Mouse (Mus musculus): ENCODE results near the gene Ankub1. TPM values are rescaled to one million over a fixed set of nuclear protein-coding genes. Genes with fewer than 3 reads are reported as not detected.

The Ankub1 gene
- not detected in 2 replicates for polyA plus RNA-seq (2011; ENCODE audit: insufficient read depth, insufficient read length, low read depth, missing spikeins)

- Histone ChIP-seq H3K27me3 (ENCODE audit: control insufficient read depth, insufficient read depth, low read length, poor library complexity, severe bottlenecking) (peaks cover 2% of the 10 kb centered on the region; the same call in 1 of the 2 replicates), H3K4me1 (ENCODE audit: control insufficient read depth, insufficient read depth, low read length) (no peaks in the 10 kb centered on the region), H3K4me3 (ENCODE audit: low read depth, low read length) (no peak within 1 kb of the TSS), H3K27ac (ENCODE audit: insufficient read depth, low read length) (no peak within 1 kb of the TSS), H3K36me3 (ENCODE audit: control insufficient read depth, insufficient read depth, low read length, poor library complexity, severe bottlenecking) (no peaks in the 10 kb centered on the region), H3K9ac (ENCODE audit: low read depth, poor library complexity, severe bottlenecking) (no peak within 1 kb of the TSS), H3K9me3 (replicated peaks; ENCODE audit: control insufficient read depth, insufficient read depth, low read length, poor library complexity, severe bottlenecking) (peaks cover 2% of the 10 kb centered on the region)
- no peak for TF ChIP-seq CTCF (IDR thresholded peaks at IDR 0.05; ENCODE audit: low read depth, low read length)
- TF ChIP-seq EP300 (IDR thresholded peaks at IDR 0.05; ENCODE audit: insufficient read depth, low read depth, low read length): no peak
- TF ChIP-seq POLR2A (IDR thresholded peaks at IDR 0.05; ENCODE audit: insufficient read depth, low read length): no peak
Observed at GRCm38 (mm10) chr3:57692719-57693118, at the start of gene Ankub1. Gene Ankub1 (minus strand): TSS chr3:57692799.

- Histone ChIP-seq H3K9me3 (replicated peaks; ENCODE audit: control insufficient read depth, insufficient read depth, low read length, poor library complexity, severe bottlenecking) (no peaks in the 10 kb centered on the region), H3K27ac (ENCODE audit: insufficient read depth, low read length) (no peak overlapping the region), H3K4me1 (ENCODE audit: control insufficient read depth, insufficient read depth, low read length) (no peaks in the 10 kb centered on the region), H3K9ac (ENCODE audit: low read depth, poor library complexity, severe bottlenecking) (no peak overlapping the region), H3K4me3 (ENCODE audit: low read depth, low read length) (no peak overlapping the region), H3K27me3 (ENCODE audit: control insufficient read depth, insufficient read depth, low read length, poor library complexity, severe bottlenecking) (no peaks in the 10 kb centered on the region), H3K36me3 (ENCODE audit: control insufficient read depth, insufficient read depth, low read length, poor library complexity, severe bottlenecking) (no peaks in the 10 kb centered on the region)
- TF ChIP-seq POLR2A (IDR thresholded peaks at IDR 0.05; ENCODE audit: insufficient read depth, low read length) (no peak), EP300 (IDR thresholded peaks at IDR 0.05; ENCODE audit: insufficient read depth, low read depth, low read length) (no peak), CTCF (IDR thresholded peaks at IDR 0.05; ENCODE audit: low read depth, low read length) (no peak)
Observed at GRCm38 (mm10) chr3:57739830-57740229, 47.2 kb upstream of the Ankub1 start.

- no peaks in the 10 kb centered on the region for H3K9me3 ChIP-seq (replicated peaks; ENCODE audit: control insufficient read depth, insufficient read depth, low read length, poor library complexity, severe bottlenecking)
- H3K4me3 ChIP-seq (ENCODE audit: low read depth, low read length): peak overlapping the region; percentile 87
- peak overlapping the region; percentile 68 for H3K27ac ChIP-seq (ENCODE audit: insufficient read depth, low read length)
- peak overlapping the region; percentile 77 for H3K9ac ChIP-seq (ENCODE audit: low read depth, poor library complexity, severe bottlenecking)
- H3K36me3 ChIP-seq (ENCODE audit: control insufficient read depth, insufficient read depth, low read length, poor library complexity, severe bottlenecking): no peaks in the 10 kb centered on the region
- no peaks in the 10 kb centered on the region for H3K27me3 ChIP-seq (ENCODE audit: control insufficient read depth, insufficient read depth, low read length, poor library complexity, severe bottlenecking)
- TF ChIP-seq POLR2A (IDR thresholded peaks at IDR 0.05; ENCODE audit: insufficient read depth, low read length) (no peak), CTCF (IDR thresholded peaks at IDR 0.05; ENCODE audit: low read depth, low read length) (no peak), EP300 (IDR thresholded peaks at IDR 0.05; ENCODE audit: insufficient read depth, low read depth, low read length) (no peak)
- peaks cover 3% of the 10 kb centered on the region for H3K4me1 ChIP-seq (ENCODE audit: control insufficient read depth, insufficient read depth, low read length)
Observed at GRCm38 (mm10) chr3:57736419-57737095, 44.0 kb upstream of the Ankub1 start.

GRCm38 (mm10) chr3:57735511-57736370, 43.1 kb upstream of the Ankub1 start, which contains the start of gene Rnf13:
Gene Rnf13 (plus strand): TSS chr3:57736062.
- TF ChIP-seq EP300 (IDR thresholded peaks at IDR 0.05; ENCODE audit: insufficient read depth, low read depth, low read length): 0 out of 2 replicates have a peak, but pooled peaks have one; percentile 39
- peak; percentile 36 for TF ChIP-seq POLR2A (IDR thresholded peaks at IDR 0.05; ENCODE audit: insufficient read depth, low read length)
- no peak for TF ChIP-seq CTCF (IDR thresholded peaks at IDR 0.05; ENCODE audit: low read depth, low read length)
- Histone ChIP-seq H3K27me3 (ENCODE audit: control insufficient read depth, insufficient read depth, low read length, poor library complexity, severe bottlenecking) (no peaks in the 10 kb centered on the region), H3K4me3 (ENCODE audit: low read depth, low read length) (peak within 1 kb of the TSS; percentile 91), H3K9me3 (replicated peaks; ENCODE audit: control insufficient read depth, insufficient read depth, low read length, poor library complexity, severe bottlenecking) (no peaks in the 10 kb centered on the region), H3K9ac (ENCODE audit: low read depth, poor library complexity, severe bottlenecking) (peak within 1 kb of the TSS; percentile 77), H3K36me3 (ENCODE audit: control insufficient read depth, insufficient read depth, low read length, poor library complexity, severe bottlenecking) (no peaks in the 10 kb centered on the region), H3K27ac (ENCODE audit: insufficient read depth, low read length) (peak within 1 kb of the TSS; percentile 98), H3K4me1 (ENCODE audit: control insufficient read depth, insufficient read depth, low read length) (peaks cover 3% of the 10 kb centered on the region)

- no peak overlapping the region for H3K9ac ChIP-seq (ENCODE audit: low read depth, poor library complexity, severe bottlenecking)
- H3K4me3 ChIP-seq (ENCODE audit: low read depth, low read length): no peak overlapping the region
- H3K27ac ChIP-seq (ENCODE audit: insufficient read depth, low read length): peak overlapping the region; percentile 26
- no peaks in the 10 kb centered on the region for H3K27me3 ChIP-seq (ENCODE audit: control insufficient read depth, insufficient read depth, low read length, poor library complexity, severe bottlenecking)
- peaks cover 3% of the 10 kb centered on the region for H3K4me1 ChIP-seq (ENCODE audit: control insufficient read depth, insufficient read depth, low read length)
- no peaks in the 10 kb centered on the region for H3K9me3 ChIP-seq (replicated peaks; ENCODE audit: control insufficient read depth, insufficient read depth, low read length, poor library complexity, severe bottlenecking)
- TF ChIP-seq EP300 (IDR thresholded peaks at IDR 0.05; ENCODE audit: insufficient read depth, low read depth, low read length) (no peak), CTCF (IDR thresholded peaks at IDR 0.05; ENCODE audit: low read depth, low read length) (no peak), POLR2A (IDR thresholded peaks at IDR 0.05; ENCODE audit: insufficient read depth, low read length) (no peak)
- H3K36me3 ChIP-seq (ENCODE audit: control insufficient read depth, insufficient read depth, low read length, poor library complexity, severe bottlenecking): no peaks in the 10 kb centered on the region
Observed at GRCm38 (mm10) chr3:57732206-57732915, 39.8 kb upstream of the Ankub1 start.
